Mouse (Mus musculus) lung, adult 2 months (tissue): Measurements from ENCODE around the gene Noxred1. TPM values are rescaled to one million over a fixed set of nuclear protein-coding genes. Genes with fewer than 3 reads are reported as not detected.

Experiments
- DNase-seq: peaks from one replicate; pipeline ENCODE4 v3.0.0; 2022
- H3K4me1 ChIP-seq: fragments of 200-500 bp; 2 replicates; pipeline ENCODE4 v1.6.1; 2011; ENCODE audit warnings: low read length; ENCODE audit not compliant: control insufficient read depth, insufficient read depth
- H3K4me3 ChIP-seq: fragments of 200-500 bp; replicated peaks from 2 replicates; pipeline ENCODE3; 2011; ENCODE audit warnings: low read depth, mild to moderate bottlenecking, control low read depth, low read length; ENCODE audit errors: extremely low read depth
- CTCF ChIP-seq: fragments of 200-500 bp; IDR thresholded peaks from 2 replicates; pipeline ENCODE4 v1.5.1; 2011; ENCODE audit warnings: mild to moderate bottlenecking, low read length, control low read depth; ENCODE audit not compliant: insufficient read depth
- POLR2A ChIP-seq: fragments of 200-500 bp; IDR thresholded peaks from 2 replicates; pipeline ENCODE4 v1.6.1; 2011; ENCODE audit warnings: low read depth, mild to moderate bottlenecking, control low read depth, low read length, borderline replicate concordance; ENCODE audit errors: extremely low read depth
- WGBS: fragments of 180-500 bp; shearing (Covaris S2); methylation state at CpG from one replicate; pipeline ENCODE4 v1.1.7; 2018; 5-methylcytosine and 5-hydroxymethylcytosine counted together
- polyA plus RNA-seq: library from polyadenylated mRNA; depleted of rRNA; stranded (reverse); fragments of >200 nt; gene quantifications from 2 replicates; pipeline ENCODE4 v1.2.3, GENCODE M21; 2012

Noxred1 gene
- polyA plus RNA-seq, 1 experiment = 0.91 TPM

GRCm38 (mm10) chr12:87274853-87275831, 36.6 kb upstream of the Noxred1 start:
- TF ChIP-seq POLR2A (no peak), CTCF (no peak)
- WGBS = 84% methylated on average over 9 of the region's 9 CpGs

GRCm38 (mm10) chr12:87267682-87268081, 29.1 kb upstream of the Noxred1 start:
- H3K4me1 ChIP-seq = peaks cover 10% of the 10 kb centered on the region; the same call in 1 of the 2 replicates
- no peak overlapping the region for H3K4me3 ChIP-seq
- no peak for DNase-seq
- TF ChIP-seq POLR2A = no peak
- WGBS = 19% methylated on average over 4 of the region's 4 CpGs

More at GRCm38 (mm10) chr12:87274853-87275831, 36.6 kb upstream of the Noxred1 start:
- H3K4me3 ChIP-seq = no peak overlapping the region
- H3K4me1 ChIP-seq = no peaks in the 10 kb centered on the region
- DNase-seq = no peak

DNA sequence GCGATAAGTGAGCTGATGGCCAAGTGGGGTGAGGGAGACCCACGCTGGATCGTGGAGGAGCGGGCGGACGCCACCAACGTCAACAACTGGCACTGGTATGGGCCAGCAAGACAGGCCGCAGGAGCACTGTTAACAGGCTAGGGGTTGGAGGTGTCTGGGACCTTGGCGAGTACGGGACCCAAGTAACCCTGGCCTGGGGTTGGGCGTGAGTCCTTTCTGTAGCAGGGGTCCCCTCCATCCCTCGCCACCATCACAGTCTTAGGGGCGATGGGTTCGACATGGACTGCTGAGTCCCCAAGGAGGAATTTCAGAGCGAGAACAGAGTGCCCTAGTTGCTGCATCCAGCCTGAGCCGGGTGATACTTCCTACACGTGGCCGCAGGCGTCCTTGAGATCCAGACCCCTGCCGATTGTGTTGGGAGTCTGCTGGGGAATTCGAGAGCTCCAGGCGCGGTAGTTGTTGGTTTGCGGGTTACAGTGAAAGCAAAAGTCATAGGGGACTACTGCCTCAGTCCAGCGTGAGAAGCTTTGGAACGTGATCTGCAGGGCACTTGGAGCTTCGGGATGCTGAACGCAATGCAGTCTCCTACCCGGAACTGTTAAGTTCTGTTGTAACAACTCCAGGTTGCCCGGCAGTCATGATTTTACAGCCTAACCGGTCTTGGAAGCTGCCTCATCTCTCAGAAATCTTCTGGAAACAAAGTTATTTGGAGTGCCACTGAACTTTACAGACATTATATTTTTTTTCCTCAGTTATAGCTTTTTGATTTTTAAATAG, 28.5 kb upstream of the Noxred1 start:
- peak overlapping the region; percentile 75 for H3K4me3 ChIP-seq
- TF ChIP-seq CTCF (no peak), POLR2A (no peak)
- WGBS = under 1% methylated on average over 31 of the region's 31 CpGs
- no peak for DNase-seq
- H3K4me1 ChIP-seq = peaks cover 10% of the 10 kb centered on the region; the same call in 1 of the 2 replicates

DNA sequence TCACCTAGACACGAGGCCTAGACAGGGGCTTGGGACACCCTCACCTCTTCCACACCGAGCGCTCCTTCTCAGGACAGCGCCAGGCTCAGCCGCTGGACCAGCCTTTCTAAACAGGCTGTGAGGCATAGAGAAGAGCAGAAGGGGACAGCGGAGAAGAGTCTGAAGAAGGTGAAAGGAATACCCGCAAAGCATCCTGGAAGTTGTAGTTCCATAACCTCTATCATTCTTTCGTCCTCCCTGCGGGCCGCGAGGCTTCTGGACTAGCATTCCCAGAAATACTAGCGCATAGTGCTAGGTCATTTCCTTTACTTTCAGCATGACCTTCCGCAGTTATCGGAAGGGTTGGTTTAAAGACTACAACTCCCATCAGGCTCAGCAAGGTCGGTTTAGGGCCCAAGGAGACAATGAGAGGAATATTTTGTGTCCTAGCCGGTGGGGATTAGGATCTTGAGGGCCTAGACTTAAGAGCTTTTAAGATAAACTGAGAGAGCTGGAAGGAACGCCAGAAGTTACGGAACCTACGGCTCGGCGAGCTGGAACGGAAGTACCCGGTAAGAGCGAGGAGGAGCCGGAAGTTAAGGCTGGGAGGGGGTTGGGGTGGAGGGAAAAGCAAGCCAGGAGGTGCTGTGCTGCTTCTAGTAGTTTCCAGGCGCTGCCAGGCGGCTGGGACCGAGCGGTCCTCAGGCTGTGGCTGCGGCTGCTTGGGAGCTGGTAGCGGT, 27.7 kb upstream of the Noxred1 start, which contains the start of the genes Vipas39 and Ahsa1:
Gene Vipas39, minus strand, starts transcription at position 149 of the 719 bp plus-strand sequence.
Gene Ahsa1, plus strand, starts transcription at position 372 of the 719 bp plus-strand sequence.
- H3K4me1 ChIP-seq = peaks cover 10% of the 10 kb centered on the region; the same call in 1 of the 2 replicates
- H3K4me3 ChIP-seq = peak within 1 kb of the TSS; percentile 97
- under 1% methylated on average over 31 of the region's 31 CpGs for WGBS
- TF ChIP-seq POLR2A = peak; percentile 93
- TF ChIP-seq CTCF = no peak
- peak; percentile 88 for DNase-seq

- 15% methylated on average over 11 of the region's 11 CpGs for WGBS
- TF ChIP-seq CTCF = no peak
- TF ChIP-seq POLR2A = no peak
- H3K4me1 ChIP-seq = peaks cover 10% of the 10 kb centered on the region; the same call in 1 of the 2 replicates
- DNase-seq = no peak
- H3K4me3 ChIP-seq = peak overlapping the region; percentile 97
Observed at GRCm38 (mm10) chr12:87265444-87265843, 26.9 kb upstream of the Noxred1 start.

DNA sequence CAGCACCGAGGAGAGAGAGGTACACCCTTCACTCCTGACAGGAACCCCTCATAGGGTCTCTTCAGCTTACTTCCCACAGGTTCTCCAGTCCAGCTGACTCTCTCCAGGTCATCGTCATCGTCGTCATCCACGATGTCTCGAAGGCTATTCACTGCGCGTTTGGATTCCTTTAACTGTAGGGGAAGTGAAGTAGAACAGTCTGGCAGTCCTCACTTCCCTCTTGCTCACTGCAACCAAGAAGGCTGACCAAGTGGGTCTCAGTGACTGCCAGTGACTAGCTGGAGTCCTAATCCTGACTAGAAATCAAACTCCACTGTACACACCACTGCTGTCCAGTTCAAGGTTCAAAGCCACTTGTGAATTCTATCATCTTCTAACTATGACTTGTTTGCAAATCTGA, 22.0 kb upstream of the Noxred1 start:
- 87% methylated on average over 8 of the region's 8 CpGs for WGBS
- DNase-seq = no peak
- no peaks in the 10 kb centered on the region for H3K4me1 ChIP-seq
- TF ChIP-seq CTCF = no peak
- TF ChIP-seq POLR2A = no peak
- H3K4me3 ChIP-seq = no peak overlapping the region

GRCm38 (mm10) chr12:87256629-87257028, 18.1 kb upstream of the Noxred1 start:
- no peak for DNase-seq
- H3K4me1 ChIP-seq = no peaks in the 10 kb centered on the region
- no peak overlapping the region for H3K4me3 ChIP-seq
- TF ChIP-seq POLR2A (no peak), CTCF (no peak)
- 92% methylated on average over 5 of the region's 5 CpGs for WGBS

- no peak for DNase-seq
- WGBS = 96% methylated on average over 6 of the region's 6 CpGs
- TF ChIP-seq POLR2A (no peak), CTCF (no peak)
- Histone ChIP-seq H3K4me1 (no peaks in the 10 kb centered on the region), H3K4me3 (no peak overlapping the region)
Observed at GRCm38 (mm10) chr12:87253878-87254277, 15.3 kb upstream of the Noxred1 start.

- H3K4me3 ChIP-seq = no peak overlapping the region
- TF ChIP-seq CTCF (no peak), POLR2A (no peak)
- WGBS = 83% methylated on average over 6 of the region's 6 CpGs
- no peak for DNase-seq
- no peaks in the 10 kb centered on the region for H3K4me1 ChIP-seq
Observed at GRCm38 (mm10) chr12:87250161-87250560, 11.6 kb upstream of the Noxred1 start.
